Mouse (Mus musculus) neural tube, embryonic 13.5 days (tissue): ENCODE results near the gene Wdr31. TPM values are rescaled to one million over a fixed set of nuclear protein-coding genes. Genes with fewer than 3 reads are reported as not detected.

Experiments
- ATAC-seq: fragments of 200-750 bp; cut with Nextera tagmentation; 2 replicates; pipeline ENCODE4 v1.8.0; 2017; ENCODE audit warnings: low read depth, mild to moderate bottlenecking, moderate TSS enrichment, moderate library complexity
- H3K27ac ChIP-seq: fragments of 300-500 bp; sonication (generic); replicated peaks from 2 replicates; pipeline ENCODE4 v1.5.1; 2015; ENCODE audit warnings: moderate library complexity, mild to moderate bottlenecking, inconsistent platforms
- H3K27me3 ChIP-seq: fragments of 300-500 bp; sonication (generic); 2 replicates; pipeline ENCODE4 v1.6.1; 2015; ENCODE audit warnings: mild to moderate bottlenecking, inconsistent platforms
- H3K36me3 ChIP-seq: fragments of 300-500 bp; sonication (generic); 2 replicates; pipeline ENCODE4 v1.6.1; 2015; ENCODE audit warnings: mild to moderate bottlenecking, inconsistent platforms
- H3K4me1 ChIP-seq: fragments of 300-500 bp; sonication (generic); replicated peaks from 2 replicates; pipeline ENCODE4 v1.6.1; 2015; ENCODE audit warnings: inconsistent platforms
- H3K4me2 ChIP-seq: fragments of 300-500 bp; sonication (generic); 2 replicates; pipeline ENCODE4 v1.6.1; 2015; ENCODE audit warnings: inconsistent platforms, mild to moderate bottlenecking, moderate library complexity
- H3K4me3 ChIP-seq: fragments of 300-500 bp; sonication (generic); 2 replicates; pipeline ENCODE4 v1.5.1; 2015; ENCODE audit warnings: mild to moderate bottlenecking, inconsistent platforms
- H3K9ac ChIP-seq: fragments of 300-500 bp; sonication (generic); 2 replicates; pipeline ENCODE4 v1.6.1; 2015; ENCODE audit warnings: moderate library complexity, mild to moderate bottlenecking, inconsistent platforms
- H3K9me3 ChIP-seq: fragments of 300-500 bp; sonication (generic); 2 replicates; pipeline ENCODE4 v1.6.1; 2016; ENCODE audit warnings: inconsistent platforms
- WGBS: fragments of 180-500 bp; shearing (Covaris S2); methylation state at CpG from one replicate; pipeline ENCODE4 v1.1.7; 2015; 5-methylcytosine and 5-hydroxymethylcytosine counted together
- polyA plus RNA-seq: library from polyadenylated mRNA; unstranded; fragments of >200 nt; fragmentation: Nextera tagmentation; extraction: Ambion mirVana; gene quantifications from 2 replicates; pipeline ENCODE4 v1.2.1, GENCODE M21; 2015

Gene Wdr31
- polyA plus RNA-seq, 1 experiment from 2014 or later = 6.8 TPM

GRCm38 (mm10) chr4:62509946-62510345 lies 39.2 kb upstream of the Wdr31 start:
- Histone ChIP-seq H3K27me3 (no peaks in the 10 kb centered on the region), H3K9ac (no peak overlapping the region), H3K4me3 (no peak overlapping the region), H3K4me1 (no peaks in the 10 kb centered on the region), H3K9me3 (no peaks in the 10 kb centered on the region), H3K4me2 (no peak overlapping the region), H3K27ac (no peak overlapping the region), H3K36me3 (peaks cover 68% of the 10 kb centered on the region)
- WGBS = 95% methylated on average over 11 of the region's 11 CpGs
- no peak for ATAC-seq

GRCm38 (mm10) chr4:62508839-62509238 lies 38.1 kb upstream of the Wdr31 start:
- Histone ChIP-seq H3K27me3 (no peaks in the 10 kb centered on the region), H3K4me3 (no peak overlapping the region), H3K27ac (no peak overlapping the region), H3K4me2 (no peak overlapping the region), H3K9ac (no peak overlapping the region), H3K36me3 (peaks cover 66% of the 10 kb centered on the region), H3K9me3 (no peaks in the 10 kb centered on the region), H3K4me1 (no peaks in the 10 kb centered on the region)
- WGBS = 88% methylated on average over 5 of the region's 5 CpGs
- ATAC-seq = no peak

GRCm38 (mm10) chr4:62506798-62507197 lies 36.1 kb upstream of the Wdr31 start:
- Histone ChIP-seq H3K9ac (no peak overlapping the region), H3K4me2 (no peak overlapping the region), H3K4me3 (no peak overlapping the region), H3K27me3 (no peaks in the 10 kb centered on the region), H3K9me3 (no peaks in the 10 kb centered on the region), H3K27ac (no peak overlapping the region), H3K36me3 (peaks cover 46% of the 10 kb centered on the region), H3K4me1 (peaks cover 4% of the 10 kb centered on the region)
- no peak for ATAC-seq
- WGBS = 86% methylated on average over 2 of the region's 2 CpGs

- no peaks in the 10 kb centered on the region for H3K9me3 ChIP-seq
- 84% methylated on average over 3 of the region's 3 CpGs for WGBS
- no peak for ATAC-seq
- H3K4me1 ChIP-seq = peaks cover 11% of the 10 kb centered on the region
- no peak overlapping the region for H3K4me3 ChIP-seq
- no peaks in the 10 kb centered on the region for H3K27me3 ChIP-seq
- H3K9ac ChIP-seq = no peak overlapping the region
- no peak overlapping the region for H3K4me2 ChIP-seq
- peaks cover 38% of the 10 kb centered on the region for H3K36me3 ChIP-seq
- no peak overlapping the region for H3K27ac ChIP-seq
Observed at GRCm38 (mm10) chr4:62505991-62506390, 35.3 kb upstream of the Wdr31 start.

GRCm38 (mm10) chr4:62503374-62503970 lies 32.8 kb upstream of the Wdr31 start, which contains the start of gene Hdhd3:
Hdhd3 (minus strand) TSS chr4:62503467.
- H3K4me3 ChIP-seq = peak within 1 kb of the TSS; percentile 75
- peak within 1 kb of the TSS; percentile 42; the same call in 1 of the 2 replicates for H3K27ac ChIP-seq
- H3K27me3 ChIP-seq = no peaks in the 10 kb centered on the region
- peaks cover 27% of the 10 kb centered on the region for H3K36me3 ChIP-seq
- H3K9ac ChIP-seq = peak within 1 kb of the TSS; percentile 84
- peaks cover 15% of the 10 kb centered on the region for H3K4me1 ChIP-seq
- H3K9me3 ChIP-seq = no peaks in the 10 kb centered on the region
- WGBS = 81% methylated on average over 3 of the region's 3 CpGs
- H3K4me2 ChIP-seq = peak within 1 kb of the TSS; percentile 66
- no peak for ATAC-seq

GRCm38 (mm10) chr4:62502969-62503368 lies 32.3 kb upstream of the Wdr31 start:
- Histone ChIP-seq H3K36me3 (peaks cover 27% of the 10 kb centered on the region), H3K9ac (no peak overlapping the region), H3K4me2 (no peak overlapping the region), H3K27ac (no peak overlapping the region), H3K4me3 (no peak overlapping the region; the same call in 1 of the 2 replicates), H3K4me1 (peaks cover 15% of the 10 kb centered on the region), H3K9me3 (no peaks in the 10 kb centered on the region), H3K27me3 (no peaks in the 10 kb centered on the region)
- WGBS = 82% methylated on average over 7 of the region's 7 CpGs
- ATAC-seq = no peak

- Histone ChIP-seq H3K4me1 (peaks cover 15% of the 10 kb centered on the region), H3K4me3 (peak overlapping the region; percentile 75), H3K4me2 (peak overlapping the region; percentile 66), H3K36me3 (peaks cover 24% of the 10 kb centered on the region), H3K9ac (peak overlapping the region; percentile 84), H3K27me3 (no peaks in the 10 kb centered on the region), H3K9me3 (no peaks in the 10 kb centered on the region), H3K27ac (peak overlapping the region; percentile 63)
- peak; percentile 97 for ATAC-seq
- 2% methylated on average over 38 of the region's 38 CpGs for WGBS
Observed at GRCm38 (mm10) chr4:62501964-62502732, 31.5 kb upstream of the Wdr31 start.

GRCm38 (mm10) chr4:62501534-62501933 lies 30.8 kb upstream of the Wdr31 start:
- WGBS = 4% methylated on average over 7 of the region's 7 CpGs
- H3K9me3 ChIP-seq = no peaks in the 10 kb centered on the region
- H3K4me2 ChIP-seq = peak overlapping the region; percentile 66

GRCm38 (mm10) chr4:62500799-62501198 lies 30.1 kb upstream of the Wdr31 start:
- peaks cover 15% of the 10 kb centered on the region for H3K4me1 ChIP-seq
- peak overlapping the region; percentile 66 for H3K4me2 ChIP-seq
- peak overlapping the region; percentile 3; the same call in 1 of the 2 replicates for H3K4me3 ChIP-seq
- peaks cover 31% of the 10 kb centered on the region for H3K36me3 ChIP-seq
- H3K9me3 ChIP-seq = no peaks in the 10 kb centered on the region
- no peak for ATAC-seq
- H3K27ac ChIP-seq = no peak overlapping the region
- no peak overlapping the region for H3K9ac ChIP-seq
- WGBS = 88% methylated on average over 4 of the region's 4 CpGs
- no peaks in the 10 kb centered on the region for H3K27me3 ChIP-seq

More at GRCm38 (mm10) chr4:62501534-62501933, 30.8 kb upstream of the Wdr31 start:
- H3K36me3 ChIP-seq = peaks cover 24% of the 10 kb centered on the region
- H3K9ac ChIP-seq = peak overlapping the region; percentile 84
- H3K4me3 ChIP-seq = peak overlapping the region; percentile 75
- H3K4me1 ChIP-seq = peaks cover 15% of the 10 kb centered on the region
- ATAC-seq = peak; percentile 40
- no peaks in the 10 kb centered on the region for H3K27me3 ChIP-seq
- H3K27ac ChIP-seq = peak overlapping the region; percentile 63; the same call in 1 of the 2 replicates

GRCm38 (mm10) chr4:62496815-62497214 lies 26.1 kb upstream of the Wdr31 start:
- 71% methylated on average over 8 of the region's 8 CpGs for WGBS
- no peak overlapping the region for H3K4me2 ChIP-seq
- no peak overlapping the region for H3K4me3 ChIP-seq
- no peak overlapping the region for H3K9ac ChIP-seq
- no peak for ATAC-seq
- no peaks in the 10 kb centered on the region for H3K9me3 ChIP-seq
- H3K27ac ChIP-seq = no peak overlapping the region
- H3K4me1 ChIP-seq = peaks cover 11% of the 10 kb centered on the region; the same call in 1 of the 2 replicates
- H3K27me3 ChIP-seq = no peaks in the 10 kb centered on the region
- H3K36me3 ChIP-seq = peaks cover 32% of the 10 kb centered on the region

GRCm38 (mm10) chr4:62495946-62496345 lies 25.2 kb upstream of the Wdr31 start:
- peaks cover 4% of the 10 kb centered on the region; the same call in 1 of the 2 replicates for H3K4me1 ChIP-seq
- peaks cover 32% of the 10 kb centered on the region for H3K36me3 ChIP-seq
- ATAC-seq = no peak
- no peak overlapping the region for H3K4me2 ChIP-seq
- H3K9ac ChIP-seq = no peak overlapping the region
- no peak overlapping the region for H3K4me3 ChIP-seq
- 83% methylated on average over 8 of the region's 8 CpGs for WGBS
- H3K27me3 ChIP-seq = no peaks in the 10 kb centered on the region
- no peaks in the 10 kb centered on the region for H3K9me3 ChIP-seq
- H3K27ac ChIP-seq = no peak overlapping the region

- Histone ChIP-seq H3K4me2 (no peak overlapping the region), H3K9ac (no peak overlapping the region), H3K27me3 (no peaks in the 10 kb centered on the region), H3K4me1 (no peaks in the 10 kb centered on the region), H3K36me3 (peaks cover 26% of the 10 kb centered on the region), H3K27ac (no peak overlapping the region), H3K4me3 (no peak overlapping the region), H3K9me3 (no peaks in the 10 kb centered on the region)
- WGBS = 76% methylated on average over 9 of the region's 9 CpGs
- no peak for ATAC-seq
Observed at GRCm38 (mm10) chr4:62494230-62494629, 23.5 kb upstream of the Wdr31 start.
